Mouse (Mus musculus): Measurements from ENCODE around the gene Trpc2.

Trpc2 gene

DNA sequence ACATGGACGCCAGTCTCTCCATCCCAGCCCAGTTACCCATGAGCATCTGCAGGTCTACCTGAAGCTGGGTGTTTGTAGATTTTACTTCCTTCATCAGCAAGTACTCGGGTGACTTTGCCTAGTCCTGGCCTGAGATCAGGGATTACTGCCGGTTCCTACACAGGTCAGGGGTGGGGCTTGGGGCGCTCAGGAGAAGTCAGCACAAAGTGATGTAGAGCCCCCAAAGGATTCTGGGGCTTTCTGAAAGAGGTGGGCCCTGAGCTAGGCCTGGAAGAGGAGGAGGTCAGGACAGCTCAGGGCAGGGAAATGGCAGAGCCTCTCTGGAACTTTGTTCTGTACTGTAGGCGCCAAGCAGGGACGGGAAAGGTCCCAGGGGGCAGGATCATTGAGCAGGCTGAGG is 19.8 kb downstream of the Trpc2 start:
- DNase-seq (ENCODE audit: low read depth) = no peak

DNA sequence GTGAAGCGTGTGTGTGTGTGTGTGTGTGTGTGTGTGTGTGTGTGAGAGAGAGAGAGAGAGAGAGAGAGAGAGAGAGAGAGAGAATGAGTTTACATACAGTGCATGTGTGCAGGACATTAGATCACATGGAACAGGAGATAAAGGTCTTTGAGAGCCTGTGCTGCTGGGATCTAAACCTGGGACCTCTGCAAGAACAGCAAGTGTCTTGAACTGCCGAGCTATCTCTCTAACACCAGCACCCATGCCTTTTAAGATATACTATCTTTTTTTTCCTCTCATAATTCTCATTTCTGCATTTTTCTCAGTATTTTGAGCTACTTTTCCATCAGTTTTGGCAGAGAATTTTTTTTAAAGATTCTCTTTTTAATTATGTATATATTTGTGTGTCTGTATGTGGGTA is 20.6 kb downstream of the Trpc2 start:
- DNase-seq (ENCODE audit: low read depth) = peak; percentile 48

GRCm38 (mm10) chr7:102104126-102104525 is 21.2 kb downstream of the Trpc2 start:
- DNase-seq (ENCODE audit: low read depth) = no peak

GRCm38 (mm10) chr7:102106700-102107141 is 23.8 kb downstream of the Trpc2 start:
- no peak for DNase-seq (ENCODE audit: low read depth)

DNA sequence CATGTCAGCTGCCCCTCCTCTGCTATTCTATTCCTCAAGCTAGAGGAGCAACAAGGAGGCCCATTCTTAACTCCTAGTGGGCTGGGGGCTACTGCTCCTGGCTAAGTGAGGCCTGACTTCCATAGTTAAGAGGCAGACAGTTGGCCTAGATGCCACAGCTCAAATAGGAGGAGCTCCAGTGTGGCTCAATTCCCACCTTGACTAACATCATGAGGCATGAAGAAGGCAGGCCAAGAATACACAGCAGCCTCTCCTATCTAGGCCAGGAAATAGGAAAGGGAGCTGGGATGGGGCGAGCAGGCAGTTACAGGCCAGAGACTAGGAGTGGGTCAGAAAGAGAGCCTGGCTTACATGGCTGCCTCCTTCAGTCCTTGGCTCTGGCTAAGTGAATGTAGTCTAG is 25.3 kb downstream of the Trpc2 start:
- no peak for DNase-seq (ENCODE audit: low read depth)

- DNase-seq (ENCODE audit: low read depth) = no peak
Measured at GRCm38 (mm10) chr7:102109171-102109570, 26.3 kb downstream of the Trpc2 start, which contains the start of gene Art5. Gene Art5, minus strand, starts transcription at chr7:102109489.

DNA sequence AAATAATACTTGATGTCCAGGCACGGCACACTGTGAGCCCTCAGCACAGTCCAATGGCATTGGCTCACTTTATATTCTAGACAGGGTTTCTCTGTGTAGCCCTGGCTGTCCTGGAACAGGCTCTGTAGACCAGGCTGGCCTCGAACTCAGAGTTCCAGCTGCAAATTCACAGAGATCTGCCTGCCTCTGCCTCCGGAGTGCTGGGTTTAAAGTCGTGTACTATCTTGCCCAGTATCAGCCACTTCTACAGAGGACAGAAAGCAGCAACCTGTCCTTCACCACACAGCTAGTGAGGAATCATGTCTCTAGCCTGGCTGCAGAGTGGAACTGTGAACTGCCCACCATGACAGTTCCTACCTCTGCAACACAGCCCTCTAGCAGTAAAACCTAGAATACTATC is 26.8 kb downstream of the Trpc2 start:
- no peak for DNase-seq (ENCODE audit: low read depth)

DNA sequence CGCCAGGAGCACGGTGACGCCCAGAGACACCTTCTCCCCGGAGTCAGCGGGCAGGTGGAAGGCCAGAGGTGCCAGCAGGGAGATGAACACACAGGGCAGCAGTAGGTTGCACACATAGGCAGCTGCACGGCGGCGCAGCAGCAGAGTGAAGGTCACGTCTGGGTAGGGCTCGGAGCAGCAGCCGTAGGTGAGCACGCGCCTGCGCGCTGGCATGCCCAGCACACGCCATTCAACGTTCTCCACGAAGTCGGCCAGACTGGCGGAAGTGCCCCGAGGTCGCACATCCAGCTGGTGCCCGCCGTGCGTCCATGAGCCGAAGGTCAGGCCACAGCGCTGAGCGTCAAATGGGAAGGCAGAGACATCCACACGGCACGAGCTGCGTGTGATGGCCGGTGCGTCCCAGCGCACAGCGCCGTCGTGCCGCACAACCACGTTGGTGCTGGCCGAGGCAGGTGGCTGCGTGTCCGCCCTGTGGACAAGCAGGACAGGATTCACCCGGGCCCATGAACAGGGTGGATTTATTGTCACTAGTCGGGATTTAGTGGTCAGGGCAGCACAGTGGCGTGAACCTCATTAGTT is 30.3 kb downstream of the Trpc2 start:
- DNase-seq (ENCODE audit: low read depth) = no peak

DNA sequence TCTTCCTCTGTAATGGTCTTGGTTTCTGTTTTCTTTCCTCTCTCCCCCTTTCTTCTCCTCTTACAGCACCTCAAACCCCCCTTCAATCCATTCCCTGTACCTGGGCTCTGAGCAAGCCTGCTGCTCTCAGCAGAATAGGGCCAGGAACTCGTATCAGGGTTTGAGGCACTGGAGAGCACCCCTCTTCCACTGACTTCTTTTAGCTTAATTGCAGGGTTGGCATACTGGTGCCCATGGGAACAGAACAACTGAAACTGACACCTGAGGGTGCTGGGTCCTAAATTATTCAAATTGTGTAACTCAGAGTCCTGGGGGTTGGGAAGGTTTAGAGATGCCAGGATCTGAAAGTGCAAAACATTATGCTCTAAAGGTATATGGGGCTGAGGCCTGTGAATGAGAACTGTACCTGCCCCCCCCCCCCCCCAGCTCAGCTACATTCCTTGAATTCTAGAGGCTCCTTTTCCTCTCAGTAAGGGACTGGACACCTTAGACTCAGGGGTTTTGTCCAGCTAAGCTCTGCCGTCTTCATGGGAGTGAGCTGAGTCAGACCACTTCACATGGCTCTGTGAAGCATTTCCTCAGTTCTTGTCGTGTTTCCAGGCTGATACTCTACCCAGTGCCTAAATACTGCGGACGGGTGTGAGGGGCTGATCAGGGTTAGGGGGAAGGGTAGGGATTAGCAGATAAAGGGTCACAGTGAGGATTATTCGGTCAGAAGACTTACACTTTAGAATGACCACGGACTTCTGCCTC is 33.8 kb downstream of the Trpc2 start, which contains the start of gene Chrna10:
Chrna10 (minus strand) TSS at position 250 of the 753 bp plus-strand sequence.
- no peak for DNase-seq (ENCODE audit: low read depth)

DNA sequence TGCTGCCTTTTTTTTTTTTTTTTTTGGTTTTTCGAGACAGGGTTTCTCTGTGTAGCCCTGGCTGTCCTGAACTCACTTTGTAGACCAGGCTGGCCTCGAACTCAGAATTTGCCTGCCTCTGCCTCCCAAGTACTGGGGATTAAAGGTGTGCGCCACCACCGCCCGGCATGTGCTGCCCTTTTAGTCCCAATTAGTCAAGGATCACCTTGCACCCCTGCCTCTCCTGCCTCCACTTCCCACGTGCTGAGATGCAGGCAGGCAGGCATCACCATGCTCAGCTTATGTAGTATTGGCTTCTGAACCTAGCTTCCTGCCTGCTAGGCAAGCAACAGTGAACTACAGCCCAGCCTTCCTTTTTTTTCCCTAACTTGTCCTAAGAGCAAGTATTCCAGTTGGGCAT is 34.5 kb downstream of the Trpc2 start:
- DNase-seq (ENCODE audit: low read depth) = no peak

DNA sequence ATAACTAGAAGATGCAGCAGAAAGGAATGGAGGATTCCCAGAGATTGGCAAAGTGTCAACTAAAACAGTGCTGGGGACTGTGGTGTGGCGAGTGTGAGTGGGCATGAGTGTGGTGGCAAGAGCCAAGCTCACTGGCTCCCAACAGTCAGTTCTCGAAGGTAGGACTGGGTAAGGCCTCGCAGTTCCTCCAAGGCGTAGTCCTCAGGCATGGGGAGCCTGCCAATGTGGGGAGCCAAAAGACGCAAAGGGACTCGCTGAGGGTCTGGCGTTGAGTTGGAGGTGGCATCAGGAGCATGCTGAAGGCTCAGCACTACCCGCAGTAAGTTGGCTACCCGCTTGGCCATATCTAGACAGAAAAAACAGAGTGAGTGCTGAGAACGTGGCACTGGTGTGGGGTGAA is 37.4 kb downstream of the Trpc2 start:
- no peak for DNase-seq (ENCODE audit: low read depth)

DNA sequence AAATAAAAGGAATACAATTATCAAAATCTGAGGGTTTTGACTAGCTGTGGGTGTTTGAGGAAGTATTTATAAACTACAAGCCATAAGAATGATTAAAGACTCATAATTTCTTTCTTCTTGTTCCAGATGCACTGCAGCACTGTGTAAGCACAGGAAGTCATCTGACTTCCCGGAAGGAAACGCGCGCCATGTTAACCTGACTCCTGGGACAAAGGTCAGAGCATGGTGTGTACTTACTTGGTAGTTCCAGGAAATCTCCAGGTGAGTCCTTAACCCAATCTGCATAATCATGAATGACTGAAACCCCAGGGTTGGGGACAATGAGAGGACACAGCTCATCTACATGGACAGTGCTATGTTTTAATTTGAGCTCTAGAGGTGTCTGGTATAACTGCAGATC is 49.5 kb downstream of the Trpc2 start:
- no peak for DNase-seq (ENCODE audit: low read depth)

GRCm38 (mm10) chr7:102137464-102137863 is 54.5 kb downstream of the Trpc2 start:
- peak; percentile 56 for DNase-seq (ENCODE audit: low read depth)

GRCm38 (mm10) chr7:102137898-102138297 is 55.0 kb downstream of the Trpc2 start:
- DNase-seq (ENCODE audit: low read depth) = no peak

All from c-Kit-positive CD71-positive TER-119-negative erythroid progenitor cells, embryonic 14.5 days (primary cell).